Mouse (Mus musculus): ENCODE data around the gene Serhl. TPM values are rescaled to one million over a fixed set of nuclear protein-coding genes. Genes with fewer than 3 reads are reported as not detected.

Serhl gene
- polyA plus RNA-seq, 1 experiment from 2014 or later: 20.1 TPM

DNA sequence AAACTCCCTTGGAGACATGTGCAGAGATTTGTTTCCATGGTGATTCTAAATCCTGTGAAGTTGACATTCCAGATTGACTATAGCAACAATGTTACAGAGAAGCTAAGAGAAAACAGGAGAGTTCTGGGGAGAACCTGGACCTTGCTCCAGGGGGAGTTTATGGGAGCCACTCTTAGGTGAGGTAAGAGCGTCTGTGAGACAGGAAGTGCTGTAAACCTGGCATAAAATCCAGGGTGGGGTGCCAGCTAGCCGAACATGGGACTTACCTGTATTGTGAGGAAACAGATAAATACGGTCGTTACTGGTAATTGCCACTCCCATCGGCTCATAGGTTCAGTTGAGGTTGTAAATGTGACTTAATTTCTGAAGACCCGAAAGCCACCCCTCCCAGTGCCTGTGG, 17.1 kb downstream of the Serhl start:
- DNase-seq (no peak), ATAC-seq (ENCODE audit: low read depth) (no peak)
- no peak overlapping the region for H3K9ac ChIP-seq
- H3K4me2 ChIP-seq: no peak overlapping the region
- no peak overlapping the region for H3K27ac ChIP-seq
- WGBS (ENCODE audit: insufficient replicate concordance): 72% methylated on average over 6 of the region's 6 CpGs
- H3K4me1 ChIP-seq (replicated peaks): no peaks in the 10 kb centered on the region
- H3K36me3 ChIP-seq: peaks cover 6% of the 10 kb centered on the region; the same call in 1 of the 2 replicates
- no peaks in the 10 kb centered on the region for H3K27me3 ChIP-seq
- no peak overlapping the region for H3K4me3 ChIP-seq (replicated peaks)
- H3K9me3 ChIP-seq (replicated peaks): no peaks in the 10 kb centered on the region

DNA sequence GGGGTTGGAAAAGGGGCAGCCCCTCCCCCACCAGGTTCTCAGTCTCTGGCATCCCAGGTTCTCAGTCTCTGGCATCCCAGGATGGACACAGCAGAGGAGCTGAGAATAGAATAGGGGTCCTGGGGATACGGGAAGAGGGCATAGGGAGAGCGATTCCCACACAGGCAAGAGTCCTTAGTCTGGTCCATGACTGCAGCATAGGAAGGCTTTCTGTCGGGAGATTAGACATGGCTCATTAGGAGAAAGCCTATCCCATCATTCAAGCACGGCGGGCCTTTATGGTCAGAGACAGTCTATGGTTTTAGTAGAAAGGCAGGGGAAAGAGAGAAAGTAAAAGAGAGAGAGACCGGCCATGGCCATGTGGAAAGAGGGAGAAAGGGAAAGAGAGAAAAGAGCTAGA, 18.5 kb downstream of the Serhl start:
- Histone ChIP-seq H3K27me3 (no peaks in the 10 kb centered on the region), H3K4me3 (replicated peaks) (no peak overlapping the region), H3K9ac (no peak overlapping the region), H3K27ac (no peak overlapping the region), H3K36me3 (peaks cover 6% of the 10 kb centered on the region; the same call in 1 of the 2 replicates), H3K4me2 (no peak overlapping the region), H3K4me1 (replicated peaks) (peaks cover 2% of the 10 kb centered on the region), H3K9me3 (replicated peaks) (no peaks in the 10 kb centered on the region)
- DNase-seq (no peak), ATAC-seq (ENCODE audit: low read depth) (no peak)
- 79% methylated on average over 6 of the region's 6 CpGs for WGBS (ENCODE audit: insufficient replicate concordance)

DNA sequence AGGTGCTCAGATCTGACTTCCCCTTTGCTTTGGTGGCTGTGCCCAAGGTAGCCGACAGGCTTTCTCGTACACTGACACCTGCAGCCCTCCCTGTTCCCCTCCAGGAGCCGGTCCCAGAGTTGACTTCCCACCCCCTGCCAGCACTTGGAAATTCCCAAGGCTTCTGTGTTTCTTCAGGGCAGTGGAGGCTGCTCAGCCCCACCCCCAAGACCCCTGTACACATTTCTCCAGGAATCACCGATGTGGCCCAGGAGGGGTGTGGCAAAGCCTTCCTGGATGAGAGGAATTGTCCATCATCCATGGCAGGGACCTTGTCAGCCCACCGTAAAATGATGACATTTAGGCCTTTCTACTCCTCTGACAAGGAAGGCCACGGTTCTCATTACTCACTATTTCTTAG, 22.0 kb downstream of the Serhl start:
- H3K4me1 ChIP-seq (replicated peaks): peaks cover 7% of the 10 kb centered on the region
- WGBS (ENCODE audit: insufficient replicate concordance): 61% methylated on average over 6 of the region's 6 CpGs
- H3K9ac ChIP-seq: no peak overlapping the region
- H3K27ac ChIP-seq: no peak overlapping the region
- DNase-seq (no peak), ATAC-seq (ENCODE audit: low read depth) (no peak)
- H3K4me2 ChIP-seq: no peak overlapping the region
- no peaks in the 10 kb centered on the region for H3K9me3 ChIP-seq (replicated peaks)
- no peaks in the 10 kb centered on the region for H3K27me3 ChIP-seq
- peaks cover 15% of the 10 kb centered on the region for H3K36me3 ChIP-seq
- no peak overlapping the region for H3K4me3 ChIP-seq (replicated peaks)

DNA sequence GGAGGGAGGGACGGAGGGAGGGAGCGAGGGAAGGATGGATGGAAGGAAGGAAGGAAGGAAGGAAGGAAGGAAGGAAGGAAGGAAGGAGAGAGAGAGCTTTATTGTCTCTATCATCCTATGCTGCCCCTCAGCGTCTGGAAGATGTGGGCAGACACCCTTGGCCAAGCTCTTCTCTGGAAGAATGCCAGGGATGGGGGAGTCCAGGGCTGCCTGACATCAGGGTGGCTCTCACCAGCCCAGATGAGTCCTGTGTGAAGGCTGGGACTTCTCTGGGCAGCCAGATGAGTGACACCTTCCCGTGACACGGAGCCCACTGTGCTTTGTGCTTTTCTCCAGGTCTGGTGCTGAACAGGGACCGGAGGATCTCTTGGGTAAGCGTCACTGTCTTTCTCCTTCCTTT, 22.6 kb downstream of the Serhl start:
- WGBS (ENCODE audit: insufficient replicate concordance): 69% methylated on average over 7 of the region's 7 CpGs
- ATAC-seq (ENCODE audit: low read depth): no peak
- H3K9me3 ChIP-seq (replicated peaks): no peaks in the 10 kb centered on the region
- DNase-seq: no peak
- no peak overlapping the region for H3K27ac ChIP-seq
- no peak overlapping the region for H3K9ac ChIP-seq
- H3K27me3 ChIP-seq: no peaks in the 10 kb centered on the region
- H3K4me1 ChIP-seq (replicated peaks): peaks cover 7% of the 10 kb centered on the region
- H3K36me3 ChIP-seq: peaks cover 20% of the 10 kb centered on the region
- H3K4me2 ChIP-seq: no peak overlapping the region
- H3K4me3 ChIP-seq (replicated peaks): no peak overlapping the region

DNA sequence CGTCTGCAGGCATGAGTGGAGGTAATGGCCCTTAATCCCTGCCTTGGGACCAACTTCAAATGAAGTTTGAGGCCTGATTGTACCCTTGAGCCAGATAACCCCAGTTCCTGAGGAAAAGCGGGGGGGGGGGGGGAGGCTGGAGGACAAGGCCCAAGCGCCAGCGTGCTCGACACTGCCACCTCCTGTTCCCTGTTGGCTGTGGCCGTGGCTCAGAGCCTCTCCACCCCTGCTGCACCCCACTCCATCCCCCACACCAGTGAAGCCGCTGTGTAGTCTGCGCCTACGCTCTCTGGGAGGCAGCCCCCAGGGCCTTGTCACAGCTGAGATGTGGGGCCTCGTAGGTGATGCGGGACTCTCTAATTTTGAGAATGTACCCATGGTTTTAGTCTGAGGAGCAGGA, 23.6 kb downstream of the Serhl start:
- Histone ChIP-seq H3K36me3 (peaks cover 31% of the 10 kb centered on the region), H3K27ac (no peak overlapping the region), H3K9me3 (replicated peaks) (no peaks in the 10 kb centered on the region), H3K4me3 (replicated peaks) (no peak overlapping the region), H3K9ac (no peak overlapping the region), H3K4me2 (no peak overlapping the region), H3K4me1 (replicated peaks) (peaks cover 7% of the 10 kb centered on the region), H3K27me3 (no peaks in the 10 kb centered on the region)
- peak; percentile 19 for DNase-seq
- WGBS (ENCODE audit: insufficient replicate concordance): 23% methylated on average over 11 of the region's 11 CpGs
- peak; percentile 57; the same call in 1 of the 2 replicates for ATAC-seq (ENCODE audit: low read depth)

DNA sequence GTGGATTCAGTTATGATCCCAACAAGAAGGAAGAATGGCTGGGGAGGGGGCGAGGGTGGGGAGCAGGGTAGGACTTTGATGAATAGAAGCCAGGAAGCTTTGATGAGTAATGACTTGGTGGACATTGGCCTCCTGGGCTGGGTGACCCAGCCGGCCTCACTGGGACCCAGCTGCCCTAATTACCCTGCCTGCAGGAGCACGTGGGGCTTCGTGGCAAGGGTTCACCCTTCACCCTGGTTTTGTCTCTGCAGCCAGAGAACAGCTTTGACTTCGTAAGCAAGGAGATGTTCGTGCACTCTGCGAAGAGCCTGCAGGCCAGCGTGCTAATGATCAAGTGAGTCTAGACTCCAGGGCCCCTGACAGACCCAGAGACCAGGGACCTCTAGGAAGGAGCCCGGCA, 24.8 kb downstream of the Serhl start:
- ATAC-seq (ENCODE audit: low read depth) (no peak), DNase-seq (no peak)
- H3K36me3 ChIP-seq: peaks cover 43% of the 10 kb centered on the region
- no peak overlapping the region for H3K9ac ChIP-seq
- no peaks in the 10 kb centered on the region for H3K9me3 ChIP-seq (replicated peaks)
- no peaks in the 10 kb centered on the region for H3K27me3 ChIP-seq
- no peak overlapping the region for H3K4me2 ChIP-seq
- 79% methylated on average over 9 of the region's 9 CpGs for WGBS (ENCODE audit: insufficient replicate concordance)
- H3K4me1 ChIP-seq (replicated peaks): peaks cover 7% of the 10 kb centered on the region
- no peak overlapping the region for H3K4me3 ChIP-seq (replicated peaks)
- no peak overlapping the region for H3K27ac ChIP-seq

DNA sequence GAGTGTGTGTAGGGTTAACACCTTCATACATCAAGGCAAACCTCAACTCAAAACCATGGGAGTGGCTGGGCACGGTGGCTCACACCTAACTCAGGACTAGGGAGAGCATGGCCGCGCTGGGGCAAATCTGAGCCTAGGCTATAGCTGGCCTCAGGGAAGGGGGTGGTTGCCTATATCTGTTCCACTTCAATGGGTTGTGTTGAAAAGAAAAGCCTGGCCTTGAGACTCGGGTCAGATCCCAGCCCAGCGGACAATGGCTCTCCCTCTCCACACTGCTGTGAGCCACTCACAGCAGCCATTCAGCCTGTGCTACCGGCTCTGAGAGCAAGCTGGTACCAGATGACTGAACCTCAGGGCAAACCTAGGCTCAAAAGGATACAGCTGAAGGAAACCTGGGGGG, 25.8 kb downstream of the Serhl start:
- 76% methylated on average over 6 of the region's 6 CpGs for WGBS (ENCODE audit: insufficient replicate concordance)
- Histone ChIP-seq H3K4me3 (replicated peaks) (no peak overlapping the region), H3K9me3 (replicated peaks) (no peaks in the 10 kb centered on the region), H3K36me3 (peaks cover 50% of the 10 kb centered on the region), H3K27me3 (no peaks in the 10 kb centered on the region), H3K27ac (no peak overlapping the region), H3K4me1 (replicated peaks) (peaks cover 7% of the 10 kb centered on the region), H3K9ac (no peak overlapping the region), H3K4me2 (no peak overlapping the region)
- ATAC-seq (ENCODE audit: low read depth): no peak
- no peak for DNase-seq

DNA sequence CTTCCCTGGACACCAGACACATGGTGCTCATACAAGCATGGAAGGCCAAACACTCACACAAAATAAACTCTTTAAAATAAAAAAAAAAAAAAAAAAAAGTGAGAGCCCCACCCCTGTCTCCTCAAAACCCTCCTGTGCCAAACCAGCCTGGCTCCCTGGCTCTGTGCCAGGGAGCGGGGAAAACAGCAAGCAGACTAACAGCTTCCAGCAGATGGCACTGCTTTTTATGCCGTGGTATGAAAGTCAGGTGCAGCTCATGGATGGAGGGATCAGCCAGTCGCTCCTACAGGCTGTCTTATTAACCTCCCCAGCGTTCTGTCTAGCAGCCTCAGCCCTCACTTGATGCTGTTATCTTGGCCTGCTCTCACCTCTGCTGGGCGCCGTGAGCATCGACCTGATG, 29.1 kb downstream of the Serhl start:
- H3K4me1 ChIP-seq (replicated peaks): peaks cover 14% of the 10 kb centered on the region
- WGBS (ENCODE audit: insufficient replicate concordance): 77% methylated on average over 7 of the region's 7 CpGs

DNA sequence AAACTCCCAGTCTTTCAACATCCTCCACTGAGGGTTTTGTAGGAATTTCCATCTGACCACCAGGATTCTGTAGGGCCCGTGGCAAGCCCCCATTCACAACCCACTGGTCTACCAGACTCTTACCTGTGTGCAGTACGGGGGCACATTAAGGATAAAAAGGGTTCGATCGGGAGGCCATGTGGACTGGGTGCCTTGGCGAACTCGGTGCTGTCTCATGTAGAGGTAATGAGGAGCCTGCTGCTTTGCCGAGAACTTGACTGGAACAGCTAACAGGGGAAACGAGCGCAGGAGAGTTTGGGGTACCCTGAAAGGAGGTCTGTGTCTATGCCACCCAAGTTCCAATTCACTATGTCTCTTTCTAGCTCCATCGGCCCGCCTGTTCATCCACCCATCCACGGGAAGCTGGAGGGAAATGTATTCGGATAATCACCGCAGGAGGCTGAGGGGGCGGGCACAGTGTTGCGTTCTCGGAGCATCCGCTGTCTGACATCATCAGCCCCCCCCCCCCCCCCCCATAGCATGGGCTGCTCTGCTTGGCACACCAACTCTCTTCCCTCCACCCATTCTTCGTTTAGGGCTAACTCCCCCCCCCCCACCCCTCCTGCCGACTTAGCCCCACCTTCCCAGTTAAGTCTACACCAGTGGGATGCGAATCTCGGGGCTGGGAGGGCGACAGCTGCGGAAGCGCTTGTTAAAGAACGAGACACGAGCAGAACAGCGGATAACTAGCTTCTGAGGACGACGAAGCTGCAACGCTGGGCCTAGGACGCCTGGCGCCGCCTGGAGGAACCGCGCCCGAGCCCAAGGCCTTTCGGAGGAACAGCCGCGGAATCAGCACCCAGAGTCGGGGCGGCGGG, 32.6 kb downstream of the Serhl start:
- H3K4me2 ChIP-seq: peak overlapping the region; percentile 89
- peaks cover 52% of the 10 kb centered on the region for H3K36me3 ChIP-seq
- DNase-seq: peak; percentile 11
- no peaks in the 10 kb centered on the region for H3K9me3 ChIP-seq (replicated peaks)
- peak overlapping the region; percentile 63 for H3K27ac ChIP-seq
- H3K4me1 ChIP-seq (replicated peaks): peaks cover 14% of the 10 kb centered on the region
- WGBS (ENCODE audit: insufficient replicate concordance): 4% methylated on average over 43 of the region's 43 CpGs
- H3K9ac ChIP-seq: peak overlapping the region; percentile 83
- H3K4me3 ChIP-seq (replicated peaks): peak overlapping the region; percentile 91
- H3K27me3 ChIP-seq: no peaks in the 10 kb centered on the region
- ATAC-seq (ENCODE audit: low read depth): peak; percentile 60

More for the DNA sequence above, 29.1 kb downstream of the Serhl start:
- H3K9me3 ChIP-seq (replicated peaks): no peaks in the 10 kb centered on the region
- no peak overlapping the region for H3K9ac ChIP-seq
- DNase-seq (no peak), ATAC-seq (ENCODE audit: low read depth) (no peak)
- H3K4me2 ChIP-seq: no peak overlapping the region
- H3K27ac ChIP-seq: no peak overlapping the region
- H3K27me3 ChIP-seq: no peaks in the 10 kb centered on the region
- H3K4me3 ChIP-seq (replicated peaks): no peak overlapping the region
- peaks cover 53% of the 10 kb centered on the region for H3K36me3 ChIP-seq

DNA sequence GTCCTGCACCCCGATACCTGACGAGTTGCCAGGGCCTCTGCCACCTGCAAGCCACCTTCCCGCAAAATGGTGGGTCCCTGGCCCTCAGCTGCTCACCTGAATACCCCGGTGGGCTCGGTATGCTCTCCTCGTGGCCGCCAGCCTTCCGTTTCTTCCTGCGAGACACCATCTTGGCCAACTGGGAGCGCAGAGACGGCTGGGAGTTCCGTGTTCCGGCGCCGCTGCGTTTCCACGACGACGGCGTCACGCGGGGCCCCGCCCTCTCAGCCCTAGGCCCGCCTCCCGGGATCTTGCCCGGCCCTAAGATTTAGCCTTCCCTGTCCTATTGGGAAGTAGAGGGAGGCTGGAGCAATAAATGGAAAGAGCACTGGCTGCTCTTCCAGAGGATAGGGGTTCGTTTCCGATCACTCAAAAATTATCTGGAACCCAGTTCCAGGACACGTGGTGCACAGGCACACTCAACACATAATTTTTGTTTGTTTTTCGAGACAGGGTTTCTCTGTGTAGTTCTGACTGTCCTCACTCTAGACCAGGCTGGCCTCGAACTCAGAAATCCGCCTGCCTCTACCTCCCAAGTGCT, 33.4 kb downstream of the Serhl start, which contains the start of gene Rrp7a:
Gene Rrp7a, minus strand, starts transcription at position 236 of the 580 bp plus-strand sequence.
- Histone ChIP-seq H3K27ac (peak within 1 kb of the TSS; percentile 63), H3K4me3 (replicated peaks) (peak within 1 kb of the TSS; percentile 91), H3K9me3 (replicated peaks) (no peaks in the 10 kb centered on the region), H3K4me2 (peak within 1 kb of the TSS; percentile 89), H3K4me1 (replicated peaks) (peaks cover 14% of the 10 kb centered on the region), H3K27me3 (no peaks in the 10 kb centered on the region), H3K9ac (peak within 1 kb of the TSS; percentile 83), H3K36me3 (peaks cover 52% of the 10 kb centered on the region)
- 4% methylated on average over 32 of the region's 32 CpGs for WGBS (ENCODE audit: insufficient replicate concordance)
- DNase-seq (peak; percentile 82), ATAC-seq (ENCODE audit: low read depth) (peak; percentile 90)

DNA sequence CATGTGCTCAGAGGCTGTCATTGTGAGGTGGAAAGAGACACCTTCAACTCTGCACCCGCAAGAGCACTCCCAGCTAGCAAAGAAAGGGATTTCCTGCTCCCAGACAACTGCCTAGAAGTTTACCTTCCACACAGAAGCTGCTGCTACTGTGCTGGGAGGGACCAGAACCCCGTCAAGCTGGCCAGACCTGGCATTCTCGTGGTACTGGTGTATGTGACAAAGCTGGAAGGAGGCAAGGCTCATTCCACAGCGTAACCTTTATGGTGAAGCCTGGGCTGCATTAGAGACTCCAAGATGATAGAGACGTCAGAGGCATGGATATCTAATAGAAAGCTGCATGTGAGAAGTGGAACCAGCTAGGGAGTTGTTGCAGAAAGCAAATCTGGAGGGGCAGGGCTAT, 35.3 kb downstream of the Serhl start:
- Histone ChIP-seq H3K36me3 (peaks cover 52% of the 10 kb centered on the region), H3K4me2 (no peak overlapping the region), H3K27ac (0 out of 2 replicates have a peak overlapping the region, but pooled peaks have one; percentile 10), H3K9me3 (replicated peaks) (no peaks in the 10 kb centered on the region), H3K9ac (no peak overlapping the region), H3K4me3 (replicated peaks) (no peak overlapping the region), H3K4me1 (replicated peaks) (peaks cover 14% of the 10 kb centered on the region), H3K27me3 (no peaks in the 10 kb centered on the region)
- WGBS (ENCODE audit: insufficient replicate concordance): 72% methylated on average over 5 of the region's 5 CpGs
- no peak for DNase-seq
- ATAC-seq (ENCODE audit: low read depth): no peak
